Mouse (Mus musculus) spleen, postnatal 4 days (tissue): ENCODE results near the gene Copa.

Experiments
- DNase-seq, 2 experiments: peaks; one replicate each; pipeline ENCODE4 v3.0.0; 2022; ENCODE audit warnings: low spot score in 2 of 2

Copa gene

GRCm38 (mm10) chr1:172140825-172141224 lies 58.5 kb downstream of the Copa start:
- DNase-seq, result no peak

- DNase-seq, result no peak
Observed at GRCm38 (mm10) chr1:172141529-172141928, 59.2 kb downstream of the Copa start.

- peak; percentile 59 to 70 for DNase-seq
Observed at GRCm38 (mm10) chr1:172143570-172143969, 61.2 kb downstream of the Copa start.

GRCm38 (mm10) chr1:172147835-172148278 lies 65.5 kb downstream of the Copa start, which contains the start of gene Dcaf8:
Gene Dcaf8 (plus strand): TSS chr1:172148084.
- DNase-seq, result peak; percentile 98 to 99

GRCm38 (mm10) chr1:172148279-172148954 lies 66.1 kb downstream of the Copa start:
- peak; percentile 47 to 75 for DNase-seq

- DNase-seq, result no peak
Observed at GRCm38 (mm10) chr1:172148955-172149815, 66.9 kb downstream of the Copa start.

- no peak for DNase-seq
Observed at GRCm38 (mm10) chr1:172154536-172154935, 72.2 kb downstream of the Copa start.

GRCm38 (mm10) chr1:172155518-172155917 lies 73.2 kb downstream of the Copa start:
- DNase-seq, result no peak

GRCm38 (mm10) chr1:172159970-172160369 lies 77.6 kb downstream of the Copa start:
- no peak for DNase-seq

GRCm38 (mm10) chr1:172160508-172160907 lies 78.2 kb downstream of the Copa start:
- no peak for DNase-seq

- no peak for DNase-seq
Observed at GRCm38 (mm10) chr1:172162009-172162408, 79.7 kb downstream of the Copa start.

GRCm38 (mm10) chr1:172162959-172163358 lies 80.6 kb downstream of the Copa start:
- DNase-seq, result no peak

GRCm38 (mm10) chr1:172167911-172168310 lies 85.6 kb downstream of the Copa start:
- no peak for DNase-seq

GRCm38 (mm10) chr1:172169809-172170208 lies 87.5 kb downstream of the Copa start:
- DNase-seq, result no peak
